Mouse (Mus musculus): Measurements from ENCODE around the gene Podxl.
"Not testable (repeated sequence)": the region's sequence is repeated elsewhere in the genome, so short reads cannot be mapped to it uniquely, and the experiment has no call there.

The Podxl gene

DNA sequence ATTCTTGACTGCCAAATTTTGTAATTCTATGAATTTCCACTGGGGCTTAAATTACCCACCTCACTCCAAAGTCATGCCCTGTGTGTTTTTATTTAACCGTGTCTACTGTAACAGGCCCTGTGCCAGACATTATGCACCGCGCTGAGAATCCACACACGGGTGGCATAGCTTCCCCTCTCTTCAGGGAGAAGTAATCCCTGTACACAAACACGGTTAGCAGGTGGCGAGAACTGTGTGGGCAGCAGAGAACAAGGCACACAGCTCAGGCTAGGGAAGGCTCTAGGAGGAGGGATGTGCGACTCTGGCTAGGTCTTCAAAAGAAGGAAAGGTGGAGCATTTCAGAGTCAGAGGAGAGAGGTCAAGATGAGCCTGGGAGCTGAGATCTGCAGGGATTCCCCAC, 3.4 kb upstream of the Podxl start:
- DNase-seq (ENCODE audit: low spot score in 2 of 2): no peak

- no peak for DNase-seq (ENCODE audit: low spot score in 2 of 2)
Observed at GRCm38 (mm10) chr6:31564901-31565391, 1.2 kb upstream of the Podxl start.

DNA sequence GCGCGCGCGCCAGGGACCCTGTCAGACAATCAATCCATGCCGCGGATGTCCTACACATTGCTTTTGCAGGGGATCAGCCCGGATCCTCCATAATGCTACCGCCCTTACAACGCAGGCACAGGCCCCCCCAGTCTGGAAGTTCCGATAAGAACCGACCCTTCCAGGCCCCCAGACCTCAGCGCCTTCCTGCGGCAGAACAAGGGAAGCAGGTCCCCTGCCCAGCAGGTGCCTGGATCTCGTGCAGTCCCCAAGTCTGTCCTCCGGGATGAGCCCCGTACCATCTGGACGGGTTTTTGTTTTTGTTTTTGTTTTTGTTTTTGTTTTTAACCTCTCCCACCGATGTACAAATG, 376 bp upstream of the Podxl start:
- DNase-seq (ENCODE audit: low spot score in 2 of 2): no peak

- DNase-seq (ENCODE audit: low spot score in 2 of 2): no peak
Observed at GRCm38 (mm10) chr6:31562371-31563080, 1.3 kb downstream of the Podxl start.

DNA sequence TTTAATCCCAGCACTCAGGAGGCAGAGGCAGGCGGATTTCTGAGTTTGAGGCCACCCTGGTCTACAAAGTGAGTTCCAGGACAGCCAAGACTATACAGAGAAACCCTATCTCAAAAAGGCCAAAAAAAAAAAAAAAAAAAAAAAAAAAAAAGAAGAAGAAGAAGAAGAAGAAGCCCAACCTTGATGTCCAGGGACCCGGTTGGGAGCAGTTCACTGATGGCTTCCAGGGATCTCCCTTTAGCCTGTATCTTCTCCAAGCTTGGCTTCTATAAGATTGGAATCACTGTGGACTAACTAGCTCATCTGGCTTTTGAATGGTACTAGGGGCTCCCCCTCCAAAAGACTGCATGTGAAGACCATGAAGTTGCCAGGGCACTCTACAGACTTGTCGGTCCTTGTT, 1.8 kb downstream of the Podxl start:
- DNase-seq (ENCODE audit: low spot score in 2 of 2): not testable (repeated sequence)

GRCm38 (mm10) chr6:31560138-31560959, 3.4 kb downstream of the Podxl start:
- no peak for DNase-seq (ENCODE audit: low spot score in 2 of 2)

DNA sequence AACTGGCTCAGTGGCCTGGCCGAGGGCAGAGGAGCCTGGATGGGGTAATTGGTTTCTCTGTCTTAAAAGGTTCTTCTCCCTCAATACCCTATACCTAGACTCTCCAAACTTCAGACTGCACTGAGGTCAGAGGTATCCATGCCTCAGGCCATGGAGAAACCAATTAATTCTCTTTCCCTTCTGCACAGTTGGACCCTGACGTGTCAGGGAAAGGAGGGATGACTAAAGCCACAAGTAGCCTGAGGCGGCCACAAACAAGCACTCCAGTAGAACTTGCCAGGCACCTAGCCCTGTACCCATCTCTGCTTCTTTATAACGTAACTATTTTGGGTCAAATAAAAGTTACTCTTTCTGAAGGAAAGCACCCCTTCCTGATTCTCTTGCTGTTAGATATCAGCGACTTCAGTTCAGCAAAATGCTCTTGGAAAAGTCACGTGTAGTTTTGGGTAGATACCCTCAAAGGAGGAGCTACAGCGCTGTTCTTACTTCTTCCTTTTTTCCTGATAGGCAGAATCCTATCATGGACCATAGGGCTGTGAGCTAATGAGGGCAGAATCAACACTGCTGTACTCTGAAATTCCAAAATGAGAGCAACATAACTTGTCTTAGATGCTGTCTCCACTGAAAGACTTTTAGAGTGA, 7.2 kb downstream of the Podxl start:
- no peak for DNase-seq (ENCODE audit: low spot score in 2 of 2)

DNA sequence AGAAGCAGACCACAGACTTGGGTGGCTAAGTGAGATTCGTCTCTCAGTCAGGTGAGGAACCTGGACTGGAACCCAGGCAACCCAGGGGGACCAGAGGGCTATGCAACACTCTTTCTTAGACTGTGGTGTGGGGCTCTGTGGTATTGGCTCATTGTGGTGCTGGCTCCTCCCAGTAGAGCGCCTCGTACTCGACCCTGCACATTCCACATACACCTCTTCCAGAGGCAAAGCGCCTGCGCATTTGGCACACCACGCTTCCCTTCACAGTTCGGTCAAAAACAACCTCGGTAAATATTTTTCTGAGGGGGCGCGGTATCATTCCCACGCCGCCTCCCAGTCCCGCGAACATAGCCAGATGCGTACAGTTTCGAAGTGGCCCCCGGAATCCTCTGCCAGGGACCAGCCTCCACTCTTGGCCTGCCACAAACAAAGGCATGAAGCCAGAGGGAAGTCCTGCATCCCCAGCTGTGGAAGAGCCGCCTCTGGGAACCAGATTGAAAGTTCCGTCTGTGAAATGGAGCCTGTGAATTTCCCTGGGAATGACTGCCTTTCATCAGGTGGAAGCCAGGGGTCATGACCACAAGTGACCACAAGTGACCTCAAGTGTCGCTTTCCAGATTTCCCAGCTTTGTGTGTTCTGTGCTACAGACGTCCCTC, 12.8 kb downstream of the Podxl start:
- no peak for DNase-seq (ENCODE audit: low spot score in 2 of 2)

DNA sequence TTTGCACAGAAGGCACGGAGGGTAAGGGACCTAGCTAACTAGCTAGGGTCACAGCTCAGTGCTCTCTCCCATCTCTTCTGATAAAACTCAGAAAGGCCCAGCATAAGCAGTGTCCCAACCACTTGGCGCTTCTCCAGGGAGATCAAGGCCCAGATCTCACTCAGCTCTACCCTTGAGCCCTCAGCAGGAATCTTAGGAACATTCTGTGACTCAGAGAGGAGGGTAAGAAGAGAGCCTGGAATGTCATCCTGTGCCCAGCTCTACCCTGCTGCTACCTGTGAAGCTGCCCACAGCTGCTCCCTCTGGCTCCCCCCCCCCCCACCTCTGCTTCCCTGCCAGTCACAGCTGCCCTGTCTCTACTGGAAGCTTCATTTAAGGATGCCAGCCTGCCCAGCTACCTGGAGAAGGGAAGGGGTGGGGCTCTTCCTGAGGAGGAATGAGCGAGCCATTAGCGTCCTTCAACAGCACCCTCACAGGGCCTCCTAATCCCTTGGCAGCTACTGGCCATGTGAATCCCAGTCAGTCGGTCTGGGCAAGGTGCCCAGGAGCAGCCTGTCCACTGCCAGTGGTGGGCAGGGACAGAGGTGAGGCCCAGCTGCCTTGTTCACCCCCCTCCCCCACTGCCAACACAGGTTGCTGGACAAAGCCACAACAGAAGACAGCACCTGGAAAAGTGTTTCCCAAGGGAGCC, 14.3 kb downstream of the Podxl start:
- DNase-seq (ENCODE audit: low spot score in 2 of 2): no peak

- DNase-seq (ENCODE audit: low spot score in 2 of 2): no peak
Observed at GRCm38 (mm10) chr6:31544318-31544717, 19.5 kb downstream of the Podxl start.

DNA sequence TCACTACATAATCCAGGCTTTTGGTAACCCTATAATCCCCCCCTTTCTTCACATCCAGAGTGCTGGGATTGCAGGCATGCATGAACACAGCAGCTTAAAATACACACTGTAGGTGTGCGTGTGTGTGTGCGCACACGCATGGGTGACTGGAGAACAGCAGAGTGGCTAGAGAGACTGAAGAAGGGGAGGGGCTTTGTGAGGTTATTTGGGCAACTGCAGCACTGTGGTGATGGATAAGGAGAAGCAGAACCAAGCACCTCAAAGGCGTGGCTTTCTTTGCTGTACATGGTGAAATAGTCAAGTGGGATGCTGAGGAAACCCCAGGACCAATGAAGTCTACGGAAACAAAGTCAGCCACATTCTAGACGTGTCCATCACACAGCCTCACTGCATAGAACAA, 23.8 kb downstream of the Podxl start:
- no peak for DNase-seq (ENCODE audit: low spot score in 2 of 2)

DNA sequence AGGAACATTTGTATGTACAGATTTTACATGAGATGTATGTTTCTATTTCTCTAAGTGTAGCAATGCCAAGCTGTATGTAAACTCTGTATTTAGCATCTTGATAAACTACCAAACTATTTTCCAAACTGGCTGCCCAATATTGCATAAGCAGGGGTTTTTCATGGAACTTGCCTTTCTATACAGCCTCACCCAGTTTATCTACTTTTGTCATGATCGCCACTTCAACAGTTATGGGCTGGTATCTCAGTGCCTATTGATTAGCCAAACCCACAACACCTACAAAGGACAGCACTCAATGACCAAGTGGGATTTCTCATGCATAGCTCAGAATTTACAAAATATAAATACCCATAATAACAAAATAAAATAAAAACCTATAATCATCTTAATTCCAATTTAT, 25.7 kb downstream of the Podxl start:
- DNase-seq (ENCODE audit: low spot score in 2 of 2): no peak

DNA sequence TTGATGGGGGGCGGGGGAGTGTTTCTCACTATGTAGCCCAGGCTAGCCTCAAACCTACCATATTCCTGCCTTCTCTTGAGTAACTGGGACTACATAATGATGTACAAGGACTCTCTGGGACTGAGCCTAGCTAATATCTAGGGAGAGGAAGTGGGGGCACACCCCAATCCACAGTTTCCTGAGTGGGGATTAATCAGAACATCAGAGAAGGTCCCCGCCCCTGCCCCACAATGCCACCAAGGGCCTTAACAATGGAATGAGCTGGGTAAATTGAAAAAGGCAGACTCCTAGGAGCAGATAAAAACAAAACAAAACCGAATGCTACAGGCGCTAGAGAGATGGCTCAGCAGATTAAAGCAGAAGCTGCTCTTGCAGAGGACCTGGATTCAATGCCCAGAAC, 26.6 kb downstream of the Podxl start:
- no peak for DNase-seq (ENCODE audit: low spot score in 2 of 2)

- no peak for DNase-seq (ENCODE audit: low spot score in 2 of 2)
Observed at GRCm38 (mm10) chr6:31534705-31535104, 29.1 kb downstream of the Podxl start.

DNA sequence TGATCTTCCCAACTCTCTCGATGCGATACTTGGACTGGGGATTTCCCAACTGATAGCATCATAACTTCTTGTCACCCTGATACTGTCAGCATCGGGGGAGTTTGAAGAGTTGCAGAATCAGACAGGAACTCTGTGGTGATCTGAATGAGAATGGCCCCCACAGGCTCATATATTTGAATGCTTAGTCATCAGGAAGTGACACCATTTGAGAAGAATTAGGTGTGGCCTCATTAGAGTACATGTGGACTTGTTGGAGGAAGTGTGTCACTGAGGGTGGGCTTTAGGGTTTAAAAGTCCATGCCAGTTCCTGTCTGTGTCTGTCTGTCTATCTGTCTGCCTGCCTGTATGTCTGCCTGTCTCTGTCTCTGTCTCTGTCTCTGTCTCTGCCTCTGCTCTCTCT, 31.9 kb downstream of the Podxl start:
- no peak for DNase-seq (ENCODE audit: low spot score in 2 of 2)

GRCm38 (mm10) chr6:31528339-31528738, 35.4 kb downstream of the Podxl start:
- DNase-seq (ENCODE audit: low spot score in 2 of 2): no peak

GRCm38 (mm10) chr6:31527897-31528296, 35.9 kb downstream of the Podxl start:
- peak in 1 of 2 experiments; percentile 18 for DNase-seq (ENCODE audit: low spot score in 2 of 2)

DNA sequence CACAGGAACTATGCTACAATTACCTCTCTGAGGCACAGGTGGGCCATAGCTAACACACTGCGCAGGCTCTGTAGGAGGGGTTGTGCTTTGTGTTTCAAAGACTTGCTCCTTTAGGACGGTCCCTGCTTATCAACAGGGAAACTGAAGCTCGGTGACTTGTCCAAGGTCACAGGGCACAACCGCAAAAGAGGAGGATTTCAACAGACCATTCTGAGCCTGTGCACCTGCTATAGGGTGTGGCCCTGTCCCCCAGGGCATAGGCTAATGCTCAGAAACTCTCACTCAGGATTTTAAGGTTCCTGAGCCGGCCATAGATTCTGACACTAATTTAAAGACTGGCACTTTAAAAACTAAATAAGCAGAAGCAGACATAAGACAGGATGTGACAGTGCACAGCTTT, 36.9 kb downstream of the Podxl start:
- no peak for DNase-seq (ENCODE audit: low spot score in 2 of 2)

DNA sequence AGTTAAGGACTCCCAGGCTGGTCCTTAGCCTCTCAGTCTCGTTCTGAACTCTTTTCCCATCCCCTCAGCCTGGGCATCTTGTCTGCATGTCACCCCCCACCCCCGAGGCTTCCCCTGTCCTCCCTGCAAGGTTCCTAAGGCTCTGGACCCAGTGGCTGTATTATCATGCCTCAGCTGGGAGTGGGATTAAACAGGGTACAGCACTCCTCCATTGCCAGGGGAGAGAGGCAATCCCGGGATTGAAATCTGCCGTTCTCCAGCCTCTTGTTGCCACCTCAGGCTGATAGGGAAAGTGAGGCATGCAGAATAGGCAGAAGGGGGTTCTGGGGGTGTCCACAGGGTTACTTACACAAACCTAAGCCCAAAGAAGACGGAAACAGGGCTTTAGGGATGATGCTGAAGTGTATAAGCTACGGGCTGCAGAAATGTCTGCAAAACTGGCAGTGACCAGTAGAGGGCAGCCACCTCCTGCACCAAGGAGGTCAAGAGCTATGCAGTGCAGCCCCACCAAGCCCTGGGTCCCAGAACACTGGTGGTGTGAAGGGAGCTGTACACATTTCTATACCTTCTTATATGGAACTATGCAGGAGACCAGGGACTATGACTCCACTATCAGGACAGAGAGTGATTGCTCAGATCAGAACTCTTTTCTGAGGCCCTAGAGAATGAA, 38.4 kb downstream of the Podxl start:
- DNase-seq (ENCODE audit: low spot score in 2 of 2): peak; percentile 10 to 40

DNA sequence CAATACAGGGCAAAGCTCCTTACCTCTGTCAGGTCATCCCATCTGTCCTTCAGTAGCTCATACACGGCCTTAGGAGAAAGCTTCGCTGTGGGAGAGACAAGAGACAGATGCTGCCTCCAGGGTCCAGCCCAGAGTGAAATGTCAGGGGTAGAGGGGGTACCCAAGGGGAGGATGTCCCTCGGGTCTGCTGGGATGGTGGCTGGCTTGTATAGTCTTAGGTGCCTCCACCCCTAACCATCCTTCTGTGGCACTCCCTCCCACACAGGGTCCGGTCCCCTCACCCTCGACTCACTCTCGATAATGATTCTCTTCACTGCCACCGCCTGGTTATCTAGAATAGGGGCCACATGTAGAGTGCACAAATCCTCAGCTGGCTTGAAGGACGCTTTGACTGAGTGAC, 39.1 kb downstream of the Podxl start:
- DNase-seq (ENCODE audit: low spot score in 2 of 2): no peak

DNA sequence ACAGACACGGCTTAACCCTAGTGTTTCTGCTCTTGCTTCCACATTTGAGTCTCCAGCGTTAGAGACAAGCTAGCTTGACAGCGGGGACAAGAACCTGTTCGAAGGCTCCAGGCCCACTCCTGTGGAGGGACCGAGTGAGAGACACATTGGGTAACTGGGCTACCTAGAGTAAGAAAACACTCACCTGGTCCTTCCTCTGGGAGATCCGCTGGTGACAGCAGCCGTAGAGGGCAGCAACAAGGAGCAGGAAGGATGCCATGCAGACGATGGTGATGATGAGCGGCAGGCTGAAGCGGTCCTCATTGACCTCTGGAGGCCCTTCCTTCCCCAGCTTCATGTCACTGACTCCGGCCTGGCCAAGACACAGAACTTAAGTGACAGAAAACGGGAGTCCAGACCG, 39.7 kb downstream of the Podxl start:
- DNase-seq (ENCODE audit: low spot score in 2 of 2): no peak
